Mouse (Mus musculus): ENCODE results near the gene Il12rb1.

The Il12rb1 gene

GRCm38 (mm10) chr8:70808239-70808638, at the start of gene Il12rb1:
Gene Il12rb1 (plus strand): TSS chr8:70808449.
- DNase-seq, result no peak

- DNase-seq, result peak; percentile 72
These were observed 49.4 kb upstream of the Il12rb1 start for GRCm38 (mm10) chr8:70758616-70759561.

- no peak for DNase-seq
These were observed 47.9 kb upstream of the Il12rb1 start for GRCm38 (mm10) chr8:70760350-70760749.

GRCm38 (mm10) chr8:70760775-70761406, 47.4 kb upstream of the Il12rb1 start, which contains the start of gene Mpv17l2:
Gene Mpv17l2 (minus strand): TSS chr8:70760946.
- DNase-seq, result peak; percentile 99

GRCm38 (mm10) chr8:70762118-70762517, 46.1 kb upstream of the Il12rb1 start:
- no peak for DNase-seq

GRCm38 (mm10) chr8:70763354-70763753, 44.9 kb upstream of the Il12rb1 start:
- peak; percentile 69 for DNase-seq

GRCm38 (mm10) chr8:70764026-70764425, 44.2 kb upstream of the Il12rb1 start:
- DNase-seq, result no peak

- DNase-seq, result no peak
These were observed 43.6 kb upstream of the Il12rb1 start for GRCm38 (mm10) chr8:70764676-70765075.

- no peak for DNase-seq
These were observed 42.9 kb upstream of the Il12rb1 start for GRCm38 (mm10) chr8:70765329-70765728.

- peak; percentile 67 for DNase-seq
These were observed 42.2 kb upstream of the Il12rb1 start for GRCm38 (mm10) chr8:70765838-70766570.

- DNase-seq, result peak; percentile 91
These were observed 41.4 kb upstream of the Il12rb1 start for GRCm38 (mm10) chr8:70766571-70767440.

GRCm38 (mm10) chr8:70767503-70767902, 40.7 kb upstream of the Il12rb1 start:
- no peak for DNase-seq

GRCm38 (mm10) chr8:70768231-70768776, 39.9 kb upstream of the Il12rb1 start:
- DNase-seq, result no peak

GRCm38 (mm10) chr8:70768956-70769355, 39.3 kb upstream of the Il12rb1 start:
- DNase-seq, result no peak

- DNase-seq, result peak; percentile 96
These were observed 38.9 kb upstream of the Il12rb1 start for GRCm38 (mm10) chr8:70769359-70769758.

- DNase-seq, result no peak
These were observed 38.4 kb upstream of the Il12rb1 start for GRCm38 (mm10) chr8:70769858-70770257.

GRCm38 (mm10) chr8:70770748-70771147, 37.5 kb upstream of the Il12rb1 start:
- DNase-seq, result no peak

- DNase-seq, result no peak
These were observed 37.0 kb upstream of the Il12rb1 start for GRCm38 (mm10) chr8:70771217-70771616.

- no peak for DNase-seq
These were observed 36.2 kb upstream of the Il12rb1 start for GRCm38 (mm10) chr8:70772075-70772474.

- no peak for DNase-seq
These were observed 35.4 kb upstream of the Il12rb1 start for GRCm38 (mm10) chr8:70772890-70773289.

GRCm38 (mm10) chr8:70773410-70773809, 34.8 kb upstream of the Il12rb1 start:
- no peak for DNase-seq

- DNase-seq, result peak; percentile 86
These were observed 34.4 kb upstream of the Il12rb1 start for GRCm38 (mm10) chr8:70773833-70774232.

Data from lung, postnatal 10 days (tissue).